8 mouse cellular contexts compared by ENCODE assay signal in the genomic region with DNA sequence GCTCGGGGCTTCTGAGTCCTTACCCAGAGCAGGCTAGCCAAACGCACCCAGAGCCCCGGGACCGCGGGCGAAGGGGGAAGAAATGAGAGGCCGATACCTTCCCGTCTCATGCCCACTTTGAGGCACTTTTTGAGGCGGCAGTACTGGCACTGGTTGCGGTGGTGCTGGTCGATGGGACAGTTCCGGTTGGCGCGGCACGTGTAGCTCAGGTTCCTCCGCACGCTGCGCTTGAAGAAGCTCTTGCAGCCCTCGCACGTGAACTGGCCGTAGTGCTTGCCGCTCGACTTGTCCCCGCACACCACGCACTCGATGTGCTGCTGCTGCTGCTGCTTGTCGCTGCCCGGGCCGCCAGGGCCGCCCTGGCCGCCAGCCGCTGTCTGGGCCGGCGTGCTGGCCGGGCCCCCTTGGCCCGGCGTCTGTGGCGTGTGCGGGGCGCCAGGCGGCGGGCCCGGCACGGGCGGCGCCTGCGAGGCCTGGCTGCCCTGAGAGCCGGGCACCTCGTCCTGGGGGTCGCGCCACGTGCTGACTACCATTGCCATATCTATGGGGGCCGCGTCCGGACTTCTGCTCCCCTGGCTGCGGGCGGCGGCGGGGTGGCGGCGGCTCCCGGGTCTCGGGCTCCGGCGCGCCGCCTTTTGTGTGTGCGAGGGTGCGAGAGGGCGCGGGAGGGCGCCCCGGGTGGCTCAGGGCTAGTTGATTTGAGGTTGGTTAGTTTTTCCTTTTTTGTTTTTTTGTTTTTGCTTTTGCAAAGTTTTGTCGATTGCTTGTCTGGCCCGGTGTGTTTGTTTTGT. TPM values are rescaled to one million over a fixed set of nuclear protein-coding genes. Genes with fewer than 3 reads are reported as not detected.
DNase-seq lines count a peak whose midpoint lies in the region; ATAC-seq and TF ChIP-seq lines count a peak whose summit lies in the region.

No protein-coding gene starts in this region.

- TF ChIP-seq CTCF in liver, embryonic 14.5 days (IDR thresholded peaks at IDR 0.05; ENCODE audit: low read depth), result no peak

- peak overlapping the region; percentile 82 for H3K4me2 ChIP-seq in embryonic facial prominence, embryonic 13.5 days
- H3K4me2 ChIP-seq in hindbrain, embryonic 16.5 days (ENCODE audit: low read length), result peak overlapping the region; percentile 90
- H3K4me2 ChIP-seq in liver, embryonic 14.5 days (ENCODE audit: low read depth), result peak overlapping the region; percentile 41
- H3K4me2 ChIP-seq in stomach, embryonic 15.5 days, result peak overlapping the region; percentile 70

- TF ChIP-seq EP300 in liver, embryonic 14.5 days (IDR thresholded peaks at IDR 0.05; ENCODE audit: low read depth), result no peak

- under 1% methylated on average over 74 of the region's 75 CpGs for WGBS in embryonic facial prominence, embryonic 13.5 days
- whole genome bisulfite sequencing in hindbrain, embryonic 16.5 days, result 0% methylated on average over 63 of the region's 75 CpGs
- 2% methylated on average over 50 of the region's 75 CpGs for WGBS in liver, embryonic 14.5 days (ENCODE audit: insufficient replicate concordance)
- under 1% methylated on average over 75 of the region's 75 CpGs for WGBS in stomach, embryonic 15.5 days

- H3K9ac ChIP-seq in embryonic facial prominence, embryonic 13.5 days, result peak overlapping the region; percentile 91
- H3K9ac ChIP-seq in hindbrain, embryonic 16.5 days (ENCODE audit: low read depth, low read length), result peak overlapping the region; percentile 94
- H3K9ac ChIP-seq in liver, embryonic 14.5 days (replicated peaks), result peak overlapping the region; percentile 51
- peak overlapping the region; percentile 91 for H3K9ac ChIP-seq in stomach, embryonic 15.5 days

- peak overlapping the region; percentile 97 for H3K27ac ChIP-seq in embryonic facial prominence, embryonic 13.5 days
- peak overlapping the region; percentile 96 for H3K27ac ChIP-seq in hindbrain, embryonic 16.5 days (ENCODE audit: low read depth, low read length)
- no peak overlapping the region for H3K27ac ChIP-seq in liver, embryonic 14.5 days
- peak overlapping the region; percentile 99 for H3K27ac ChIP-seq in stomach, embryonic 15.5 days

- peaks cover 29% of the 10 kb centered on the region for H3K4me1 ChIP-seq in embryonic facial prominence, embryonic 13.5 days
- no peaks in the 10 kb centered on the region; the same call in 1 of the 2 replicates for H3K4me1 ChIP-seq in hindbrain, embryonic 16.5 days (ENCODE audit: control insufficient read depth, insufficient read depth, low read depth, low read length)
- H3K4me1 ChIP-seq in liver, embryonic 14.5 days (replicated peaks; ENCODE audit: control insufficient read depth in 2 of 2, insufficient read depth in 2 of 2, low read length in 1 of 2), result no peaks in the 10 kb centered on the region
- peaks cover 5% of the 10 kb centered on the region; the same call in 1 of the 2 replicates for H3K4me1 ChIP-seq in stomach, embryonic 15.5 days

- DNase-seq in adrenal gland, adult 18-20 months (ENCODE audit: low spot score in 2 of 2), result peak; percentile 51
- DNase-seq in adrenal gland, adult 8-10 months, result no peak
- DNase-seq in 3134 (ENCODE audit: extremely low read depth, insufficient read length, low spot score), result peak; percentile 76
- no peak for DNase-seq in liver, embryonic 14.5 days (ENCODE audit: low read depth in 3 of 3, low spot score in 3 of 3)
- DNase-seq in spleen, postnatal 14 days (ENCODE audit: low spot score in 2 of 2), result no peak

- no peaks in the 10 kb centered on the region for H3K36me3 ChIP-seq in embryonic facial prominence, embryonic 13.5 days
- H3K36me3 ChIP-seq in hindbrain, embryonic 16.5 days (ENCODE audit: control insufficient read depth, insufficient read depth, low read length), result no peaks in the 10 kb centered on the region
- no peaks in the 10 kb centered on the region for H3K36me3 ChIP-seq in liver, embryonic 14.5 days (replicated peaks; ENCODE audit: control insufficient read depth, insufficient read depth, low read depth)
- H3K36me3 ChIP-seq in stomach, embryonic 15.5 days, result 0 out of 2 replicates have a peak, but pooled peaks cover 5% of the 10 kb centered on the region

- H3K27me3 ChIP-seq in embryonic facial prominence, embryonic 13.5 days, result peaks cover 69% of the 10 kb centered on the region
- 0 out of 2 replicates have a peak, but pooled peaks cover 2% of the 10 kb centered on the region for H3K27me3 ChIP-seq in hindbrain, embryonic 16.5 days (replicated peaks; ENCODE audit: control insufficient read depth, insufficient read depth, low read length)
- H3K27me3 ChIP-seq in liver, embryonic 14.5 days (ENCODE audit: control insufficient read depth, insufficient read depth, low read length), result peaks cover 68% of the 10 kb centered on the region
- H3K27me3 ChIP-seq in stomach, embryonic 15.5 days (replicated peaks), result no peaks in the 10 kb centered on the region

- no peak for ATAC-seq in embryonic facial prominence, embryonic 13.5 days (ENCODE audit: insufficient number of reproducible peaks, insufficient read depth, low FRiP score, low TSS enrichment, low read depth)
- no peak for ATAC-seq in hindbrain, embryonic 16.5 days
- no peak for ATAC-seq in liver, embryonic 14.5 days (ENCODE audit: insufficient read depth)
- no peak for ATAC-seq in stomach, embryonic 15.5 days (ENCODE audit: insufficient read depth, low FRiP score, low read depth)

- no peaks in the 10 kb centered on the region for H3K9me3 ChIP-seq in embryonic facial prominence, embryonic 13.5 days
- H3K9me3 ChIP-seq in hindbrain, embryonic 16.5 days (ENCODE audit: control insufficient read depth, low read length), result no peaks in the 10 kb centered on the region
- no peaks in the 10 kb centered on the region for H3K9me3 ChIP-seq in liver, embryonic 14.5 days (ENCODE audit: control insufficient read depth, low read length)
- no peaks in the 10 kb centered on the region for H3K9me3 ChIP-seq in stomach, embryonic 15.5 days

- peak overlapping the region; percentile 71 for H3K4me3 ChIP-seq in embryonic facial prominence, embryonic 13.5 days
- H3K4me3 ChIP-seq in hindbrain, embryonic 16.5 days (ENCODE audit: low read length), result peak overlapping the region; percentile 77
- H3K4me3 ChIP-seq in liver, embryonic 14.5 days (ENCODE audit: insufficient read depth in 1 of 2, low read depth in 2 of 2, low read length in 2 of 2), result peak overlapping the region; percentile 54 to 69
- peak overlapping the region; percentile 71 for H3K4me3 ChIP-seq in stomach, embryonic 15.5 days (replicated peaks)

RNA-seq across cellular contexts. Expression of gene Nr2f2, which starts 6.5 kb away (rescaled TPM):
- total RNA-seq in adrenal gland, adult 18-20 months (2021), result 100 to 1,000 TPM in 1 of 2 experiments, 10 to 100 TPM in 1; 99.3 to 123 TPM
- 100 to 1,000 TPM; 108 to 141 (median 120) TPM for total RNA-seq in adrenal gland, adult 8-10 months (2022)
- 36.0 and 42.9 TPM in 2 replicates for polyA plus RNA-seq in embryonic facial prominence, embryonic 13.5 days (2015; fragmentation: Nextera tagmentation; extraction: Ambion mirVana)
- polyA plus RNA-seq in hindbrain, embryonic 16.5 days (2015; fragmentation: Nextera tagmentation; extraction: Ambion mirVana), result 63.1 and 68.9 TPM in 2 replicates
- polyA plus RNA-seq in liver, embryonic 14.5 days (2012; rRNA removed), result 10.1 and 12.0 TPM in 2 replicates
- polyA plus RNA-seq in liver, embryonic 14.5 days (2014; fragmentation: Nextera tagmentation; extraction: Ambion mirVana), result 6.3 and 8.5 TPM in 2 replicates
- polyA plus RNA-seq in stomach, embryonic 15.5 days (2015; fragmentation: Nextera tagmentation; extraction: Ambion mirVana), result 66.9 and 72.6 TPM in 2 replicates

Comparison
In these comparisons a context has a peak if more than half of its experiments do, and no peak if none do; other contexts are left out.
1. DNase-seq: peak in adrenal gland, adult 18-20 months (2 of 2) and 3134 (single experiment); none in adrenal gland, adult 8-10 months (single experiment), liver, embryonic 14.5 days (0 of 3) and spleen, postnatal 14 days (0 of 2).
2. Peak in every context shown above with its lines, with median percentiles within 50 percentile points of each other: H3K4me2 ChIP-seq, H3K4me3 ChIP-seq and H3K9ac ChIP-seq.